Mouse (Mus musculus): ENCODE measurements around the gene Dctpp1. TPM values are rescaled to one million over a fixed set of nuclear protein-coding genes. Genes with fewer than 3 reads are reported as not detected.

The Dctpp1 gene
- polyA plus RNA-seq, 1 experiment from 2014 or later = 147 TPM

- Histone ChIP-seq H3K36me3 (ENCODE audit: control insufficient read depth, insufficient read depth, low read length) (peaks cover 29% of the 10 kb centered on the region), H3K4me2 (ENCODE audit: low read depth, low read length) (no peak overlapping the region; the same call in 1 of the 2 replicates)
- WGBS = 96% methylated on average over 2 of the region's 2 CpGs
These were observed 25.7 kb downstream of the Dctpp1 start for GRCm38 (mm10) chr7:127234777-127235176.

GRCm38 (mm10) chr7:127233765-127234164 lies 26.7 kb downstream of the Dctpp1 start:
- H3K4me3 ChIP-seq (ENCODE audit: low read length) = peak overlapping the region; percentile 98
- no peak for ATAC-seq (ENCODE audit: low read depth)
- no peaks in the 10 kb centered on the region for H3K27me3 ChIP-seq (ENCODE audit: control insufficient read depth, insufficient read depth, low read depth, low read length)
- H3K9ac ChIP-seq (ENCODE audit: low read length) = peak overlapping the region; percentile 97
- peak overlapping the region; percentile 76 for H3K4me2 ChIP-seq (ENCODE audit: low read depth, low read length)
- H3K9me3 ChIP-seq (ENCODE audit: control insufficient read depth, low read length) = no peaks in the 10 kb centered on the region
- H3K4me1 ChIP-seq (replicated peaks; ENCODE audit: control insufficient read depth, insufficient read depth, low read length) = peaks cover 26% of the 10 kb centered on the region
- H3K36me3 ChIP-seq (ENCODE audit: control insufficient read depth, insufficient read depth, low read length) = peaks cover 31% of the 10 kb centered on the region
- under 1% methylated on average over 9 of the region's 9 CpGs for WGBS
- H3K27ac ChIP-seq (ENCODE audit: low read length) = peak overlapping the region; percentile 99

More at GRCm38 (mm10) chr7:127234777-127235176, 25.7 kb downstream of the Dctpp1 start:
- ATAC-seq (ENCODE audit: low read depth) = no peak
- H3K4me1 ChIP-seq (replicated peaks; ENCODE audit: control insufficient read depth, insufficient read depth, low read length) = peaks cover 26% of the 10 kb centered on the region
- H3K9me3 ChIP-seq (ENCODE audit: control insufficient read depth, low read length) = no peaks in the 10 kb centered on the region
- H3K27me3 ChIP-seq (ENCODE audit: control insufficient read depth, insufficient read depth, low read depth, low read length) = no peaks in the 10 kb centered on the region
- no peak overlapping the region for H3K9ac ChIP-seq (ENCODE audit: low read length)
- no peak overlapping the region for H3K4me3 ChIP-seq (ENCODE audit: low read length)
- H3K27ac ChIP-seq (ENCODE audit: low read length) = no peak overlapping the region

GRCm38 (mm10) chr7:127233368-127233749 lies 27.1 kb downstream of the Dctpp1 start:
- ATAC-seq (ENCODE audit: low read depth) = peak; percentile 48
- Histone ChIP-seq H3K4me2 (ENCODE audit: low read depth, low read length) (peak overlapping the region; percentile 76), H3K9ac (ENCODE audit: low read length) (peak overlapping the region; percentile 97), H3K4me3 (ENCODE audit: low read length) (peak overlapping the region; percentile 98), H3K27ac (ENCODE audit: low read length) (peak overlapping the region; percentile 99), H3K4me1 (replicated peaks; ENCODE audit: control insufficient read depth, insufficient read depth, low read length) (peaks cover 26% of the 10 kb centered on the region), H3K36me3 (ENCODE audit: control insufficient read depth, insufficient read depth, low read length) (peaks cover 31% of the 10 kb centered on the region), H3K27me3 (ENCODE audit: control insufficient read depth, insufficient read depth, low read depth, low read length) (no peaks in the 10 kb centered on the region), H3K9me3 (ENCODE audit: control insufficient read depth, low read length) (no peaks in the 10 kb centered on the region)
- under 1% methylated on average over 27 of the region's 27 CpGs for WGBS

- H3K9ac ChIP-seq (ENCODE audit: low read length) = peak within 1 kb of the TSS; percentile 97
- H3K4me3 ChIP-seq (ENCODE audit: low read length) = peak within 1 kb of the TSS; percentile 98
- WGBS = under 1% methylated on average over 61 of the region's 64 CpGs
- no peaks in the 10 kb centered on the region for H3K9me3 ChIP-seq (ENCODE audit: control insufficient read depth, low read length)
- H3K4me2 ChIP-seq (ENCODE audit: low read depth, low read length) = peak within 1 kb of the TSS; percentile 76
- ATAC-seq (ENCODE audit: low read depth) = peak; percentile 94
- H3K36me3 ChIP-seq (ENCODE audit: control insufficient read depth, insufficient read depth, low read length) = peaks cover 26% of the 10 kb centered on the region
- peak within 1 kb of the TSS; percentile 99 for H3K27ac ChIP-seq (ENCODE audit: low read length)
- no peaks in the 10 kb centered on the region for H3K27me3 ChIP-seq (ENCODE audit: control insufficient read depth, insufficient read depth, low read depth, low read length)
- H3K4me1 ChIP-seq (replicated peaks; ENCODE audit: control insufficient read depth, insufficient read depth, low read length) = peaks cover 26% of the 10 kb centered on the region
These were observed 27.7 kb downstream of the Dctpp1 start, which contains the start of the genes Zfp553 and Sept1 for GRCm38 (mm10) chr7:127232622-127233367. Zfp553 (plus strand) TSS chr7:127233061. Sept1 (minus strand) TSS chr7:127233130.

- Histone ChIP-seq H3K27me3 (ENCODE audit: control insufficient read depth, insufficient read depth, low read depth, low read length) (no peaks in the 10 kb centered on the region), H3K36me3 (ENCODE audit: control insufficient read depth, insufficient read depth, low read length) (peaks cover 22% of the 10 kb centered on the region), H3K4me1 (replicated peaks; ENCODE audit: control insufficient read depth, insufficient read depth, low read length) (peaks cover 26% of the 10 kb centered on the region), H3K4me3 (ENCODE audit: low read length) (peak overlapping the region; percentile 98), H3K4me2 (ENCODE audit: low read depth, low read length) (peak overlapping the region; percentile 62), H3K9ac (ENCODE audit: low read length) (peak overlapping the region; percentile 97), H3K27ac (ENCODE audit: low read length) (peak overlapping the region; percentile 99), H3K9me3 (ENCODE audit: control insufficient read depth, low read length) (no peaks in the 10 kb centered on the region)
- WGBS = 2% methylated on average over 20 of the region's 20 CpGs
- no peak; the same call in 1 of the 2 replicates for ATAC-seq (ENCODE audit: low read depth)
These were observed 28.5 kb downstream of the Dctpp1 start for GRCm38 (mm10) chr7:127231826-127232621.

- H3K36me3 ChIP-seq (ENCODE audit: control insufficient read depth, insufficient read depth, low read length) = peaks cover 16% of the 10 kb centered on the region
- H3K9me3 ChIP-seq (ENCODE audit: control insufficient read depth, low read length) = no peaks in the 10 kb centered on the region
- ATAC-seq (ENCODE audit: low read depth) = no peak
- no peak overlapping the region for H3K27ac ChIP-seq (ENCODE audit: low read length)
- peak overlapping the region; percentile 97 for H3K9ac ChIP-seq (ENCODE audit: low read length)
- peak overlapping the region; percentile 98 for H3K4me3 ChIP-seq (ENCODE audit: low read length)
- no peaks in the 10 kb centered on the region for H3K27me3 ChIP-seq (ENCODE audit: control insufficient read depth, insufficient read depth, low read depth, low read length)
- H3K4me2 ChIP-seq (ENCODE audit: low read depth, low read length) = peak overlapping the region; percentile 62
- 38% methylated on average over 3 of the region's 3 CpGs for WGBS
- H3K4me1 ChIP-seq (replicated peaks; ENCODE audit: control insufficient read depth, insufficient read depth, low read length) = peaks cover 26% of the 10 kb centered on the region
These were observed 29.1 kb downstream of the Dctpp1 start for GRCm38 (mm10) chr7:127231376-127231775.

GRCm38 (mm10) chr7:127228615-127229303 lies 31.8 kb downstream of the Dctpp1 start:
- WGBS = 60% methylated on average over 4 of the region's 4 CpGs
- no peaks in the 10 kb centered on the region for H3K9me3 ChIP-seq (ENCODE audit: control insufficient read depth, low read length)

GRCm38 (mm10) chr7:127225147-127225995 lies 35.1 kb downstream of the Dctpp1 start:
- ATAC-seq (ENCODE audit: low read depth) = no peak
- no peak overlapping the region for H3K27ac ChIP-seq (ENCODE audit: low read length)
- H3K4me1 ChIP-seq (replicated peaks; ENCODE audit: control insufficient read depth, insufficient read depth, low read length) = peaks cover 5% of the 10 kb centered on the region; the same call in 1 of the 2 replicates
- no peaks in the 10 kb centered on the region for H3K27me3 ChIP-seq (ENCODE audit: control insufficient read depth, insufficient read depth, low read depth, low read length)
- 0 out of 2 replicates have a peak, but pooled peaks cover 3% of the 10 kb centered on the region for H3K9me3 ChIP-seq (ENCODE audit: control insufficient read depth, low read length)
- no peak overlapping the region for H3K9ac ChIP-seq (ENCODE audit: low read length)
- WGBS = 80% methylated on average over 11 of the region's 11 CpGs
- no peak overlapping the region for H3K4me2 ChIP-seq (ENCODE audit: low read depth, low read length)
- no peak overlapping the region for H3K4me3 ChIP-seq (ENCODE audit: low read length)
- peaks cover 3% of the 10 kb centered on the region; the same call in 1 of the 2 replicates for H3K36me3 ChIP-seq (ENCODE audit: control insufficient read depth, insufficient read depth, low read length)

More at GRCm38 (mm10) chr7:127228615-127229303, 31.8 kb downstream of the Dctpp1 start:
- Histone ChIP-seq H3K4me1 (replicated peaks; ENCODE audit: control insufficient read depth, insufficient read depth, low read length) (peaks cover 19% of the 10 kb centered on the region), H3K9ac (ENCODE audit: low read length) (no peak overlapping the region), H3K36me3 (ENCODE audit: control insufficient read depth, insufficient read depth, low read length) (peaks cover 3% of the 10 kb centered on the region; the same call in 1 of the 2 replicates), H3K27ac (ENCODE audit: low read length) (no peak overlapping the region), H3K4me3 (ENCODE audit: low read length) (no peak overlapping the region), H3K4me2 (ENCODE audit: low read depth, low read length) (no peak overlapping the region), H3K27me3 (ENCODE audit: control insufficient read depth, insufficient read depth, low read depth, low read length) (no peaks in the 10 kb centered on the region)
- ATAC-seq (ENCODE audit: low read depth) = no peak
